Mouse (Mus musculus): Measurements from ENCODE around the gene Tube1. TPM values are rescaled to one million over a fixed set of nuclear protein-coding genes. Genes with fewer than 3 reads are reported as not detected.
A peak's percentile ranks its signal among the peaks of the same experiment; 100 is the strongest.

Tube1 gene
- polyA plus RNA-seq, 1 experiment: 1.5 TPM

DNA sequence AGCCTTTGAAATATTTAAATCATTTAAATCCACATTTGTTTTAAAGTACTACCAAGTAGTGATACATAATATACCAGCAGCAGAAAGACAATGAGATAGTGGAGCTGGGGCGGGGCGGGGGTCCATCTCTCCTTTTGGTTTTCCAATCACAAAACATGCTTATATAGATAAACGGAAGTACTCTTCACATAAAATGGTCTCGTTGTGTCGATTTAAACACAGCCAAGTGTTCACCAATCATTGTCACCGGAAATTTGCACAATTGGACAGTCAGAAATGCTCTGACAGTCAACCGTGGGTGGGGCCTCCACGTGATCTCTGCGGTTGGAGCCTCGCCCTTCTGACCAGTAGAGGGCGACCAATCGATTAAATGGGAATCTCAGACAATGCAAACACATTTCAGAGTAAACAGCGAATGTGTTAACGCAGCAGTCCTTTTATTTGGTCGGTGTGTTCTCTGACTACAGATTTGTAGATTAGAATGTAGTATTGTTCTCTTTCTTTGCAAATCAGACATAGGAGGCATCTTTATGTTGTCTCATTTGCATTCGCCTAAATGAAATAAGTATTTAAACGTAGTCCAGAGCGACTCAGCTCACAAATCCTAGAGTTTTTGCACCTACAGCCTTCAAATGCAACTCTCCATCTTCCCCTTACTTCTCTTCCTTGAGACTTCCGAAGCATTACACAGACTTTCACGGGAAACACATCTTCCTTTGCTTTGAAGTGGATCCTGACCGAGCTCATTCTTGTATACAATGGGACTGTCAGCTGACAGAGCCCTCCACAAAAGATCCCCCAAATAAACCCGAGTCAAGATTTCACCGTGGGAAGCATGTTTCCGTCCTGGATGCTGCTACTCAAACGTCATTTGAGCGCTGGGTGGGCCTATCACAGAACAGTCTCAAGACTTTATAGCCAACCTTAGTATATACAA lies 38.1 kb downstream of the Tube1 start:
- no peaks in the 10 kb centered on the region for H3K36me3 ChIP-seq (ENCODE audit: control insufficient read depth, insufficient read depth, low read length)
- 21% methylated on average over 26 of the region's 26 CpGs for WGBS
- peaks cover 2% of the 10 kb centered on the region; the same call in 1 of the 2 replicates for H3K4me1 ChIP-seq (ENCODE audit: control insufficient read depth, insufficient read depth, insufficient read length)
- H3K27me3 ChIP-seq (ENCODE audit: control insufficient read depth, insufficient read depth, low read length): no peaks in the 10 kb centered on the region
- peak; percentile 89 to 91 for DNase-seq (ENCODE audit: low read depth in 1 of 2, low spot score in 2 of 2)
- H3K4me3 ChIP-seq (ENCODE audit: extremely low read depth, insufficient read depth, insufficient read length): peak overlapping the region; percentile 59; the same call in 1 of the 2 replicates
- TF ChIP-seq CTCF (IDR thresholded peaks at IDR 0.05; ENCODE audit: extremely low read depth, insufficient read depth, insufficient read length, insufficient replicate concordance): peak; percentile 45; the same call in 1 of the 2 replicates
- TF ChIP-seq POLR2A (IDR thresholded peaks at IDR 0.05; ENCODE audit: low read depth, low read length): no peak
- H3K27ac ChIP-seq (ENCODE audit: insufficient read depth, low read length): peak overlapping the region; percentile 71

DNA sequence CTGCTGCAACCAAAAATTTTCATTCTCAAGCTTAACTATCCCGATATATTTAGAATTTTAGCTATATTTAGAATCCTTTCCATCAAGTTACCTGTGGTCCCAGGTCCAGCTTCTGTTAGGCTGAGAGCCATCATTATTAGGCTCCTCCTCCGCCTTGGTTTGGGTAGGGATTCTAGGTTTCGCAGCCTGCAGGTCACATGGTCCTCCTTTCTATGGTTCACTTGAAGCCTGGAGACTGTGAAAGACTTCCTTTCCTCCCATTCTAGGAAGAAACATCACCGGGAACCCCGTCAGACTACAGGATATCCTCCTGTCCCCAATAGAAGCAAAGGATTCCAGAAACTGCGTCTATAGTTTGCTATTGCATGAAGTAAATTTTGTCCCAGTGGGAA lies 38.8 kb downstream of the Tube1 start:
- WGBS: 72% methylated on average over 6 of the region's 6 CpGs
- H3K4me1 ChIP-seq (ENCODE audit: control insufficient read depth, insufficient read depth, insufficient read length): peaks cover 2% of the 10 kb centered on the region; the same call in 1 of the 2 replicates
- H3K4me3 ChIP-seq (ENCODE audit: extremely low read depth, insufficient read depth, insufficient read length): no peak overlapping the region
- DNase-seq (ENCODE audit: low read depth in 1 of 2, low spot score in 2 of 2): no peak
- H3K27me3 ChIP-seq (ENCODE audit: control insufficient read depth, insufficient read depth, low read length): no peaks in the 10 kb centered on the region
- no peak overlapping the region for H3K27ac ChIP-seq (ENCODE audit: insufficient read depth, low read length)
- TF ChIP-seq CTCF (IDR thresholded peaks at IDR 0.05; ENCODE audit: extremely low read depth, insufficient read depth, insufficient read length, insufficient replicate concordance) (no peak), POLR2A (IDR thresholded peaks at IDR 0.05; ENCODE audit: low read depth, low read length) (no peak)
- H3K36me3 ChIP-seq (ENCODE audit: control insufficient read depth, insufficient read depth, low read length): no peaks in the 10 kb centered on the region

DNA sequence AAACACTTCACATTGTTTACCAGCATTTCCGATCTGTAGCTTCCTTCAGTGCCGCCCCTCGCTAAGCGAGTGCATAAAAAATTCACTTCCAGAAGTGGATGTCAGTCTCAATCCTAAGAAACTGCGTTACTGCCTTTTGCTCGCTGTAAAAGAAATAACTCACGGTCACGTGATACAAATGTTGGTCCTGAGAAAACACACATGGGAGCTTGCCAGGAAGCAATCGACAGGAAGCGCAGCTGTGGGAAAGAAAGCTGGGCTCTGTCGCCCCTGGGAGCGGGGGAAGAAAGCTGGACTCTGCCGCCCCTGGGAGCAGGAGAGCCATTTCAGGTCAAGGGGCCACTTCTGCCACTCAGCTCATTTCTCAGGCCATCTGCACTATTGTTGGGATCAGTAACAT lies 39.3 kb downstream of the Tube1 start:
- no peak for TF ChIP-seq CTCF (IDR thresholded peaks at IDR 0.05; ENCODE audit: extremely low read depth, insufficient read depth, insufficient read length, insufficient replicate concordance)
- no peak for TF ChIP-seq POLR2A (IDR thresholded peaks at IDR 0.05; ENCODE audit: low read depth, low read length)
- peaks cover 2% of the 10 kb centered on the region; the same call in 1 of the 2 replicates for H3K4me1 ChIP-seq (ENCODE audit: control insufficient read depth, insufficient read depth, insufficient read length)
- H3K27ac ChIP-seq (ENCODE audit: insufficient read depth, low read length): no peak overlapping the region
- H3K4me3 ChIP-seq (ENCODE audit: extremely low read depth, insufficient read depth, insufficient read length): no peak overlapping the region
- H3K36me3 ChIP-seq (ENCODE audit: control insufficient read depth, insufficient read depth, low read length): no peaks in the 10 kb centered on the region
- DNase-seq (ENCODE audit: low read depth in 1 of 2, low spot score in 2 of 2): no peak
- 49% methylated on average over 13 of the region's 13 CpGs for WGBS
- no peaks in the 10 kb centered on the region for H3K27me3 ChIP-seq (ENCODE audit: control insufficient read depth, insufficient read depth, low read length)

DNA sequence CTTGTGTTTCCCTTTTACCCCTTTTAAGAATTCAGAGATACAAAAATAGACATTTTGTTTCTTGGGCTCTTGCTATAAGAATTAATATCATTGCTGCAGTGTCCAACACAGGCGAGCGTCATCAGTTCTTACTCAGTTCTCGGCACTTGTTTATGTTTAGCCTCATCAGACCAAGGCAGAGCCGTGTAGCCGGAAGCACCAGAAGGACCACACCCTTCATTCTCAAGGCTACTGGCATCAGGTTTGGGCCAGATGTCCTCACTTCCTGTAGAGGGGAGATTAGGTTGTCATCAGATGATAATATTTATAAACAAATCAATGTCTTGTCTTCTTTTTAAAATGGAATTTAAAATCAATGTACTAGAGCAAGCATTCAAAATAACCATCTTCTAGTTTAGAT lies 43.2 kb downstream of the Tube1 start:
- DNase-seq (ENCODE audit: low read depth in 1 of 2, low spot score in 2 of 2): no peak
- whole genome bisulfite sequencing: 88% methylated on average over 5 of the region's 5 CpGs
- Histone ChIP-seq H3K27ac (ENCODE audit: insufficient read depth, low read length) (no peak overlapping the region), H3K4me1 (ENCODE audit: control insufficient read depth, insufficient read depth, insufficient read length) (no peaks in the 10 kb centered on the region), H3K27me3 (ENCODE audit: control insufficient read depth, insufficient read depth, low read length) (no peaks in the 10 kb centered on the region), H3K4me3 (ENCODE audit: extremely low read depth, insufficient read depth, insufficient read length) (no peak overlapping the region), H3K36me3 (ENCODE audit: control insufficient read depth, insufficient read depth, low read length) (no peaks in the 10 kb centered on the region)
- no peak for TF ChIP-seq CTCF (IDR thresholded peaks at IDR 0.05; ENCODE audit: extremely low read depth, insufficient read depth, insufficient read length, insufficient replicate concordance)
- TF ChIP-seq POLR2A (IDR thresholded peaks at IDR 0.05; ENCODE audit: low read depth, low read length): no peak

DNA sequence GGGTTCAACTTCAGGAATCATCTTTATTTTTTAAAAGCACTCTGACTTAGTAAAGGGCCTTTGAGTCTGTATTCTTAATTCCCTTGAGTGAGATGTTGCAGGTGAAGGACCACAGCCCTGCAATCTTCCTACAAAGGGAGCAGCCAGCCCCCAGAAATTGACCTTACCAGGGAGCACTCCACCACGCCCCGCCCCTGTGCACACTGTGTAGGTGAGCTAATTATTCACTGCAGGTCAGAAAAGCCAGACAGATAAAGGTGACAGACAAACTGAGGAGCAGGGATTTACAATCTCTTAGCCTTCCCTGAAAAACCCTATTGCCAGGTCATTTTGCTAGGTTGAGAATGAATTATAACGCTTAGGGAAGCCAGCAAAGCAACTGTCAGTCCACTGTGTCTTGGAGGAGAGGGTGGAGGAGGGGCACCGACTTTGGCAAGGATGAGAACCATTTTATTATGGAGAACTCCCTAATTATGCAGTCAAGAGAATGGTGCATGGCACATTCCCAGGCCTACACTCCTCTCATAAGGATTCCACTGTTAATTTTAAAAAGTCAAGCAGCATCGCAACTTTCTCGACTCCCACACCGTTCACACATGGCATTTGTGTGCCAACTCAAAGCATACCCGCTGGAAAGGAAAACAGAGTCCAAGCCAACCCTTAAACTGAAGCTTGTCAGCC lies 51.2 kb downstream of the Tube1 start:
- Histone ChIP-seq H3K36me3 (ENCODE audit: control insufficient read depth, insufficient read depth, low read length) (no peaks in the 10 kb centered on the region), H3K27me3 (ENCODE audit: control insufficient read depth, insufficient read depth, low read length) (no peaks in the 10 kb centered on the region), H3K4me1 (ENCODE audit: control insufficient read depth, insufficient read depth, insufficient read length) (no peaks in the 10 kb centered on the region), H3K4me3 (ENCODE audit: extremely low read depth, insufficient read depth, insufficient read length) (no peak overlapping the region), H3K27ac (ENCODE audit: insufficient read depth, low read length) (no peak overlapping the region)
- DNase-seq (ENCODE audit: low read depth in 1 of 2, low spot score in 2 of 2): no peak
- TF ChIP-seq POLR2A (IDR thresholded peaks at IDR 0.05; ENCODE audit: low read depth, low read length): no peak
- TF ChIP-seq CTCF (IDR thresholded peaks at IDR 0.05; ENCODE audit: extremely low read depth, insufficient read depth, insufficient read length, insufficient replicate concordance): no peak
- 91% methylated on average over 8 of the region's 8 CpGs for WGBS

DNA sequence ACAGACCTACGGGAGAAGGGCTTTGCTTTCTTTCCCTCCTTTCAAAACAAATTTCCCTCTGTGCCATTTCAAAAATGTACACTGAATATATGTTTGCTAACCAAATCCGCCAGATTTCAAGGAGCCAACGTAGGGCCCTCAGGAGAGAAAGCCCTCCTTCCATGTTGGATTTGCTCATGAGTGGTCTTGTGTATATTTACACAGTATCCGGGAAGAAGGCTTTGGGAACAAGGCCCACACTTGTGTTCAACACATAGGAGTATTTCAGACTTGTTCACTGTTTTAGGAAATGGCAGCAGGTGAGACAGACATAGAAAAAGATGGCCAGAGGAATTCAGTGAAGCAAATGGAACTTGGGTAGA lies 51.8 kb downstream of the Tube1 start:
- Histone ChIP-seq H3K36me3 (ENCODE audit: control insufficient read depth, insufficient read depth, low read length) (no peaks in the 10 kb centered on the region), H3K27ac (ENCODE audit: insufficient read depth, low read length) (no peak overlapping the region), H3K27me3 (ENCODE audit: control insufficient read depth, insufficient read depth, low read length) (no peaks in the 10 kb centered on the region), H3K4me1 (ENCODE audit: control insufficient read depth, insufficient read depth, insufficient read length) (no peaks in the 10 kb centered on the region), H3K4me3 (ENCODE audit: extremely low read depth, insufficient read depth, insufficient read length) (no peak overlapping the region)
- 88% methylated on average over 4 of the region's 4 CpGs for WGBS
- TF ChIP-seq POLR2A (IDR thresholded peaks at IDR 0.05; ENCODE audit: low read depth, low read length) (no peak), CTCF (IDR thresholded peaks at IDR 0.05; ENCODE audit: extremely low read depth, insufficient read depth, insufficient read length, insufficient replicate concordance) (no peak)
- DNase-seq (ENCODE audit: low read depth in 1 of 2, low spot score in 2 of 2): no peak

Data from spleen, adult 2 months (tissue).